Comparison of ENCODE assay signal across 13 mouse cellular contexts in the genomic region with DNA sequence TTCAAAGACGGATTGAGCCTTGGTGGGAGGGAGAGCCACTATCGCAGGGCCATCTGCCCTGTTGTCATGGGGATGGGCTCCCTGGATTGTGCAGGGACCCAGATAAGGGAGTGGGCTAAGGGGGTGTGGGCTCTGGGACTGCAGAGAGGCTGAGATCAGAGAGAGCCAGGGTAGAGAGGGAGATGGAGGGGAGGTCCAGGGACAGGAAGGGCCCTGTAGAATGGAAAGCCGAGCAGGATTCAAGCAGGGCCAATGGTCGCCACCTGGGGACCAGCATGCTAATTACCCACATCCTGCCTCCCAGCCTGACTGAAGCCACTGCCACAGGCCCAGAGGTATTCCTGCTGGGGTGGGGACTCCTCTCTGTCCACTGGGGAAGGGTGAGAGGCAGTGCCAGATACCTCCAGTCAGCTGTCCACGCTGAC. TPM values are rescaled to one million over a fixed set of nuclear protein-coding genes. Genes with fewer than 3 reads are reported as not detected.
DNase-seq lines count a peak whose midpoint lies in the region; ATAC-seq and TF ChIP-seq lines count a peak whose summit lies in the region.
"Had no signal": no experiment of that assay in that cellular context is flagged by ENCODE, and none has a peak within 500 bp of the region (broad histone marks: within the 10 kb centered on the region; RNA-seq: fewer than 3 reads in every experiment).

No protein-coding gene starts in this region.

- H3K4me3 ChIP-seq in intestine, embryonic 14.5 days (ENCODE audit: low read depth, low read length), result no peak overlapping the region
- no peak overlapping the region for H3K4me3 ChIP-seq in intestine, embryonic 16.5 days (ENCODE audit: low read length)
- H3K4me3 ChIP-seq in MEL (ENCODE audit: control insufficient read depth in 1 of 2, insufficient read depth in 1 of 2, low read depth in 2 of 2, low read length in 2 of 2), result no peak overlapping the region
- no peak overlapping the region for H3K4me3 ChIP-seq in forebrain, embryonic 13.5 days
- H3K4me3 ChIP-seq: erythroblast, embryonic 14.5 days; heart, embryonic 10.5 days had no signal

- no peak for TF ChIP-seq CTCF in MEL (IDR thresholded peaks at IDR 0.05 in 2 of 3, conservative IDR thresholded peaks at IDR 0.05 in 1 of 3; ENCODE audit: control insufficient read depth in 1 of 3, insufficient read depth in 1 of 3, low read depth in 2 of 3, low read length in 3 of 3, poor library complexity in 1 of 3, severe bottlenecking in 1 of 3)

- no peak for TF ChIP-seq RAD21 in MEL (IDR thresholded peaks at IDR 0.05; ENCODE audit: low read depth, low read length)

- 0 out of 2 replicates have a peak, but pooled peaks have one; percentile 48 for ATAC-seq in intestine, embryonic 14.5 days (replicated peaks; ENCODE audit: low FRiP score, low TSS enrichment, low read depth)
- ATAC-seq in intestine, embryonic 16.5 days, result no peak
- peak; percentile 48; the same call in 1 of the 2 replicates for ATAC-seq in forebrain, embryonic 13.5 days
- peak; percentile 45; the same call in 1 of the 2 replicates for ATAC-seq in megakaryocyte-erythroid progenitor cell, adult 5-6 weeks (replicated peaks; ENCODE audit: low FRiP score, low TSS enrichment, poor library complexity, severe bottlenecking)
- no peak for ATAC-seq in erythroblast, adult 5-6 weeks (replicated peaks; ENCODE audit: low FRiP score, poor library complexity, severe bottlenecking)

- no peak overlapping the region for H3K27ac ChIP-seq in intestine, embryonic 14.5 days (ENCODE audit: low read depth)
- no peak overlapping the region for H3K27ac ChIP-seq in intestine, embryonic 16.5 days (ENCODE audit: low read length)
- H3K27ac ChIP-seq in MEL (ENCODE audit: control insufficient read depth, low read depth, low read length), result no peak overlapping the region
- no peak overlapping the region for H3K27ac ChIP-seq in forebrain, embryonic 13.5 days
- H3K27ac ChIP-seq: heart, embryonic 10.5 days had no signal

- H3K9ac ChIP-seq in intestine, embryonic 14.5 days (ENCODE audit: low read length), result no peak overlapping the region
- H3K9ac ChIP-seq in intestine, embryonic 16.5 days (ENCODE audit: low read depth, low read length), result no peak overlapping the region
- H3K9ac ChIP-seq in MEL (ENCODE audit: control insufficient read depth, low read depth, low read length, poor library complexity, severe bottlenecking), result no peak overlapping the region
- peak overlapping the region; percentile 30 for H3K9ac ChIP-seq in forebrain, embryonic 13.5 days

- H3K9me3 ChIP-seq in intestine, embryonic 14.5 days (ENCODE audit: control insufficient read depth, low read length), result no peaks in the 10 kb centered on the region
- H3K9me3 ChIP-seq in intestine, embryonic 16.5 days (ENCODE audit: control insufficient read depth, low read length), result no peaks in the 10 kb centered on the region
- no peaks in the 10 kb centered on the region for H3K9me3 ChIP-seq in MEL (replicated peaks; ENCODE audit: insufficient read depth, low read length)
- no peaks in the 10 kb centered on the region for H3K9me3 ChIP-seq in forebrain, embryonic 13.5 days (replicated peaks)
- H3K9me3 ChIP-seq: heart, embryonic 10.5 days had no signal

- no peak for DNase-seq in intestine, embryonic 14.5 days (ENCODE audit: low spot score)
- DNase-seq in MEL (ENCODE audit: low read depth, low spot score), result no peak
- no peak for DNase-seq in heart, adult 9 months (ENCODE audit: low spot score in 2 of 2)
- no peak for DNase-seq in cerebellum, adult 9-11 months
- DNase-seq: kidney, postnatal 14 days had no signal

- no peak for TF ChIP-seq POLR2A in MEL (IDR thresholded peaks at IDR 0.05; ENCODE audit: control insufficient read depth in 1 of 2, insufficient read depth in 1 of 2, low read depth in 1 of 2, low read length in 2 of 2, poor library complexity in 1 of 2)

- H3K36me3 ChIP-seq in intestine, embryonic 14.5 days (ENCODE audit: control insufficient read depth, insufficient read depth, low read length), result no peaks in the 10 kb centered on the region
- no peaks in the 10 kb centered on the region for H3K36me3 ChIP-seq in intestine, embryonic 16.5 days (ENCODE audit: control insufficient read depth, insufficient read depth, low read length)
- H3K36me3 ChIP-seq in MEL (ENCODE audit: control insufficient read depth in 1 of 2, insufficient read depth in 2 of 2, low read length in 2 of 2), result no peaks in the 10 kb centered on the region; a peak in 1 of 4 replicates
- H3K36me3 ChIP-seq in forebrain, embryonic 13.5 days (ENCODE audit: poor library complexity, severe bottlenecking), result no peaks in the 10 kb centered on the region
- H3K36me3 ChIP-seq: heart, embryonic 10.5 days had no signal

- 18% methylated on average over 5 of the region's 5 CpGs for WGBS in intestine, embryonic 14.5 days
- 26% methylated on average over 5 of the region's 5 CpGs for WGBS in intestine, embryonic 16.5 days
- 8% methylated on average over 5 of the region's 5 CpGs for WGBS in forebrain, embryonic 13.5 days

- H3K79me2 ChIP-seq in MEL (ENCODE audit: control insufficient read depth, insufficient read depth, low read length, poor library complexity), result no peaks in the 10 kb centered on the region

- 0 out of 2 replicates have a peak, but pooled peaks cover 3% of the 10 kb centered on the region for H3K4me1 ChIP-seq in intestine, embryonic 14.5 days (replicated peaks; ENCODE audit: control insufficient read depth, insufficient read depth, low read length)
- H3K4me1 ChIP-seq in intestine, embryonic 16.5 days (ENCODE audit: control insufficient read depth, insufficient read depth, low read length), result no peaks in the 10 kb centered on the region
- no peaks in the 10 kb centered on the region for H3K4me1 ChIP-seq in MEL (ENCODE audit: control insufficient read depth in 1 of 2, insufficient read depth in 2 of 2, low read length in 2 of 2)
- peaks cover 7% of the 10 kb centered on the region; the same call in 1 of the 2 replicates for H3K4me1 ChIP-seq in forebrain, embryonic 13.5 days

- H3K27me3 ChIP-seq in intestine, embryonic 14.5 days (replicated peaks; ENCODE audit: control insufficient read depth, insufficient read depth, low read length), result no peaks in the 10 kb centered on the region
- H3K27me3 ChIP-seq in intestine, embryonic 16.5 days (replicated peaks; ENCODE audit: control insufficient read depth, insufficient read depth, low read length), result no peaks in the 10 kb centered on the region
- no peaks in the 10 kb centered on the region; a peak in 1 of 4 replicates for H3K27me3 ChIP-seq in MEL (ENCODE audit: control insufficient read depth in 1 of 2, insufficient read depth in 2 of 2, low read length in 2 of 2)
- peaks cover 15% of the 10 kb centered on the region for H3K27me3 ChIP-seq in forebrain, embryonic 13.5 days

- H3K4me2 ChIP-seq in intestine, embryonic 14.5 days (ENCODE audit: low read length), result no peak overlapping the region
- no peak overlapping the region for H3K4me2 ChIP-seq in intestine, embryonic 16.5 days (ENCODE audit: low read depth, low read length)
- no peak overlapping the region for H3K4me2 ChIP-seq in forebrain, embryonic 13.5 days

- TF ChIP-seq EP300 in MEL (IDR thresholded peaks at IDR 0.05; ENCODE audit: low read depth in 1 of 2, low read length in 2 of 2), result no peak

TF ChIP-seq in MEL, 35 proteins besides CTCF, POLR2A, EP300 and RAD21:
- TF ChIP-seq TAL1 (IDR thresholded peaks at IDR 0.05; ENCODE audit: low read length), result no peak
- TF ChIP-seq TCF12 (IDR thresholded peaks at IDR 0.05; ENCODE audit: low read depth, low read length), result 0 out of 2 replicates have a peak, but pooled peaks have one; percentile 25
- 0 out of 2 replicates have a peak, but pooled peaks have one; percentile 9 for TF ChIP-seq GATA1 (IDR thresholded peaks at IDR 0.05; ENCODE audit: low read depth, low read length)

RNA-seq across cellular contexts. Expression of gene Dnajb8, which starts 4.5 kb away (rescaled TPM):
- polyA plus RNA-seq in intestine, embryonic 14.5 days (2014; fragmentation: Nextera tagmentation; extraction: Ambion mirVana), result not detected in 2 replicates
- polyA plus RNA-seq in intestine, embryonic 16.5 days (2015; fragmentation: Nextera tagmentation; extraction: Ambion mirVana), result not detected in 2 replicates
- not detected in 2 replicates for total RNA-seq in MEL (2012; rRNA removed)
- polyA plus RNA-seq in MEL (2012; ENCODE audit: insufficient read depth in 1 of 2, insufficient read length in 2 of 2, low read depth in 1 of 2, low replicate concordance in 2 of 2, missing spikeins in 1 of 2), result not detected
- polyA plus RNA-seq in forebrain, embryonic 13.5 days (2015; fragmentation: Nextera tagmentation; extraction: Ambion mirVana), result not detected in 2 replicates
- total RNA-seq in megakaryocyte-erythroid progenitor cell, adult 5-6 weeks (2014; fragmentation: Nextera tagmentation), result not detected in 2 replicates
- total RNA-seq in megakaryocyte-erythroid progenitor cell, adult 5-6 weeks (2017), result not detected in 2 replicates
- total RNA-seq in erythroblast, adult 5-6 weeks (2015; ENCODE audit: low replicate concordance), result not detected in 2 replicates
- not detected in 2 replicates for total RNA-seq in erythroblast, adult 5-6 weeks (2017; ENCODE audit: low replicate concordance)
- total RNA-seq: left cerebral cortex, postnatal 36 days had no signal
- polyA plus RNA-seq: C2C12; erythroblast, embryonic 14.5 days; heart, embryonic 10.5 days had no signal

RNA-seq across cellular contexts. Expression of gene Gata2, which starts 32.9 kb away (rescaled TPM):
- 3.7 and 4.7 TPM in 2 replicates for polyA plus RNA-seq in intestine, embryonic 14.5 days (2014; fragmentation: Nextera tagmentation; extraction: Ambion mirVana)
- 4.2 and 4.7 TPM in 2 replicates for polyA plus RNA-seq in intestine, embryonic 16.5 days (2015; fragmentation: Nextera tagmentation; extraction: Ambion mirVana)
- total RNA-seq in MEL (2012; rRNA removed), result 3.7 and 7.7 TPM in 2 replicates
- 10 to 100 TPM in 1 of 2 experiments, not detected in 1; 12.4 TPM for polyA plus RNA-seq in MEL (2012; ENCODE audit: insufficient read depth in 1 of 2, insufficient read length in 2 of 2, low read depth in 1 of 2, low replicate concordance in 2 of 2, missing spikeins in 1 of 2)
- 2.3 and 3.2 TPM in 2 replicates for polyA plus RNA-seq in forebrain, embryonic 13.5 days (2015; fragmentation: Nextera tagmentation; extraction: Ambion mirVana)
- total RNA-seq in megakaryocyte-erythroid progenitor cell, adult 5-6 weeks (2014; fragmentation: Nextera tagmentation), result 101 and 116 TPM in 2 replicates
- total RNA-seq in megakaryocyte-erythroid progenitor cell, adult 5-6 weeks (2017), result 37.4 and 48.8 TPM in 2 replicates
- total RNA-seq in erythroblast, adult 5-6 weeks (2015; ENCODE audit: low replicate concordance), result 3.8 and 9.4 TPM in 2 replicates
- total RNA-seq in erythroblast, adult 5-6 weeks (2017; ENCODE audit: low replicate concordance), result 4.4 and 7.9 TPM in 2 replicates

Comparison
In these comparisons a context has a peak if more than half of its experiments do, and no peak if none do; other contexts are left out.
1. ATAC-seq: peak in intestine, embryonic 14.5 days (single experiment), forebrain, embryonic 13.5 days (single experiment) and megakaryocyte-erythroid progenitor cell, adult 5-6 weeks (single experiment); none in intestine, embryonic 16.5 days (single experiment) and erythroblast, adult 5-6 weeks (single experiment).